Mouse (Mus musculus) stomach, embryonic 14.5 days (tissue): ENCODE results near the gene Rxfp1. TPM values are rescaled to one million over a fixed set of nuclear protein-coding genes. Genes with fewer than 3 reads are reported as not detected.

Experiments used
- ATAC-seq: fragments of 200-750 bp; cut with Nextera tagmentation; 2 replicates; pipeline ENCODE4 v1.8.0; 2017; ENCODE audit warnings: low read depth, moderate TSS enrichment; ENCODE audit not compliant: insufficient number of reproducible peaks, insufficient read depth, low FRiP score
- H3K27ac ChIP-seq: fragments of 300-500 bp; sonication (generic); 2 replicates; pipeline ENCODE4 v1.5.1; 2014; ENCODE audit warnings: mild to moderate bottlenecking, low read length, moderate library complexity, mixed read lengths
- H3K27me3 ChIP-seq: fragments of 300-500 bp; sonication (generic); 2 replicates; pipeline ENCODE4 v1.6.1; 2014; ENCODE audit warnings: low read length, control low read depth, mixed read lengths; ENCODE audit not compliant: control insufficient read depth, insufficient read depth
- H3K36me3 ChIP-seq: fragments of 300-500 bp; sonication (generic); 2 replicates; pipeline ENCODE4 v1.6.1; 2014; ENCODE audit warnings: mild to moderate bottlenecking, control low read depth, low read length, moderate library complexity, mixed read lengths; ENCODE audit not compliant: control insufficient read depth, insufficient read depth
- H3K4me1 ChIP-seq: fragments of 300-500 bp; sonication (generic); 2 replicates; pipeline ENCODE4 v1.6.1; 2014; ENCODE audit warnings: low read length, control low read depth, mixed read lengths; ENCODE audit not compliant: control insufficient read depth, insufficient read depth
- H3K4me2 ChIP-seq: fragments of 300-500 bp; sonication (generic); replicated peaks from 2 replicates; pipeline ENCODE4 v1.6.1; 2014; ENCODE audit warnings: low read depth, low read length, control low read depth
- H3K4me3 ChIP-seq: fragments of 300-500 bp; sonication (generic); 2 replicates; pipeline ENCODE4 v1.5.1; 2014; ENCODE audit warnings: low read depth, low read length, control low read depth
- H3K9ac ChIP-seq: fragments of 300-500 bp; sonication (generic); replicated peaks from 2 replicates; pipeline ENCODE4 v1.6.1; 2014; ENCODE audit warnings: low read depth, mild to moderate bottlenecking, control low read depth, low read length, moderate library complexity, mixed read lengths
- H3K9me3 ChIP-seq: fragments of 300-500 bp; sonication (generic); 2 replicates; pipeline ENCODE4 v1.6.1; 2016; ENCODE audit warnings: low read depth, low read length, control low read depth; ENCODE audit not compliant: control insufficient read depth
- WGBS: fragments of 180-500 bp; shearing (Covaris S2); extraction: QIAGEN DNeasy Blood & Tissue Kit; methylation state at CpG from one replicate; pipeline ENCODE4 v1.1.7; 2014; 5-methylcytosine and 5-hydroxymethylcytosine counted together
- polyA plus RNA-seq: library from polyadenylated mRNA; unstranded; fragments of >200 nt; fragmentation: Nextera tagmentation; extraction: Ambion mirVana; gene quantifications from 2 replicates; pipeline ENCODE4 v1.2.1, GENCODE M21; 2014

Gene Rxfp1
- polyA plus RNA-seq = not detected in 2 replicates

DNA sequence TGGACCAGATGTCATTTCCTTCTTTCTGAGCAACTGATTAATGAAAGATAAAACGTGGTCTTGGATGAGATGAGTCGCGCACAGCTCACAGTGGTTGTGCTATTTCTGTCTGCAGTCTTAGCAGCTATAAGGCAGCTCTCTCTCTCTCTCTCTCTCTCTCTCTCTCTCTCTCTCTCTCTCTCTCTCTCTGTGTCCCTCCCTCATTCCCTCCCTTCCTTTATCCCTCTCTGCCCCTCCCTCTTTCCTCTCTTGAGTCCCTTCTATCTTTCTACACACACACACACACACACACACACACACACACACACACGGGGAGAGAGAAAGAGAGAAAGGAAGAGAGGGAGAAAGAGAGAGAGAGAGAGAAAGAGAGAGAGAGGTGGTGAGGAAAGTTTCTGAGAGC is at the start of gene Rxfp1:
Gene Rxfp1, minus strand, starts transcription at position 101 of the 400 bp plus-strand sequence.
- H3K4me3 ChIP-seq = no peak within 1 kb of the TSS
- no peaks in the 10 kb centered on the region for H3K4me1 ChIP-seq
- ATAC-seq = no peak
- H3K27me3 ChIP-seq = no peaks in the 10 kb centered on the region
- no peak within 1 kb of the TSS for H3K27ac ChIP-seq
- H3K9me3 ChIP-seq = no peaks in the 10 kb centered on the region
- no peaks in the 10 kb centered on the region for H3K36me3 ChIP-seq
- no peak within 1 kb of the TSS for H3K9ac ChIP-seq
- no peak within 1 kb of the TSS for H3K4me2 ChIP-seq
- 52% methylated on average over 4 of the region's 4 CpGs for WGBS

DNA sequence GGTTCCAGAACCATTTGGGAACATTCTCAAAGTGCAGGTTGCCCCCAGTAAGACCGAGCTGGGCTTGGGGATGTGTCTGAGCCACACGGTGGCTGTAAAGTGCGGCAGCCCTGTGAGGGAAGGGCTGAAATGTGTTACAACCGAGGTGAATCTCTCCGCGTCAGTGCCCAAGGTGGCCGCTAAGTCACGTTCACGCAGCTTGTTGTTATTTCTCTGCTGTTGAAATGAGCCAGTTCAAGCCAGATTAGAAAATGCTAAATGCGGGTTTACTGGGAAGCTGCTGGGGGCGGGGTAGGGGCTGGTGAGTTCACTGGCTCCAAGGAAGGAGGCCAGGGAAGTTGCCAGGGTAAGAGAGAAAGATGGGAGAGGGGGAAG is 46.7 kb upstream of the Rxfp1 start:
- no peak overlapping the region for H3K4me3 ChIP-seq
- no peaks in the 10 kb centered on the region for H3K27me3 ChIP-seq
- H3K27ac ChIP-seq = no peak overlapping the region
- H3K4me2 ChIP-seq = peak overlapping the region; percentile 20; the same call in 1 of the 2 replicates
- H3K4me1 ChIP-seq = peaks cover 3% of the 10 kb centered on the region; the same call in 1 of the 2 replicates
- WGBS = 7% methylated on average over 11 of the region's 11 CpGs
- H3K36me3 ChIP-seq = no peaks in the 10 kb centered on the region
- no peaks in the 10 kb centered on the region for H3K9me3 ChIP-seq
- no peak overlapping the region for H3K9ac ChIP-seq
- ATAC-seq = no peak

DNA sequence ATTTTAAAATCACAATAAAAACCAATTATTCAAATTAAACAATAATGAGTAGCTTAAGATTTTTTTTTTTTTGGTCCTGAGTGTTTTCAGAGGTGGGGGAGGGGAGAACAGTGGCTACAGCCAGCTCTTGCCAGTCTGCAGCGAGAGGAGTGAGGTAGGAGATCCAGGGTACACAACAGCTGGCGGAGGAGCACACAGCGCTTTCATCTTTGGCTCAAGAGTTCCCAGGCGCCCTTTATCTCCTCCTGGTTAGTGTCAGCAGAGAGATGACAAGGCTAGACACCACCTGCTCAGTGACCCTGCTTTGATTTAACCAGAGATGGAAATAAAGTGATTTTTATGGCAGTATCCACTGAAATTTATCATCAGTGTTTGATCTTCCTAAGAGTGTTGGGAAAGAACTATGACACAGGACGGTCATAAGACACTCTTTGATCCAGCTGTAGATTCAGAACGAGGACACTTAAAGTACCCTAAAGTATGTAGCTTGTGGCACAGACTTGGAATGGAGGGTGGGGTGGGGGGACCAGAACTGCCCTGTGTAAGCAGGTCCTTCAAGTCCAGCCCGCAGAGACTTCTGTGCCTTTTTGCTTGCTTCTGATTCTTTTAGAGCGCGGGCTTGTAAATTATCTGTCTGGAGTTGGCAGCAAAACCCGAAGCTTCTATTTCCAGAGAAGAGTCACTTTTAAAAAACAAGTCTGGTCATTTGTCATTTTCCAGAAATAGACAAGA is 46.1 kb upstream of the Rxfp1 start:
- H3K4me1 ChIP-seq = peaks cover 3% of the 10 kb centered on the region; the same call in 1 of the 2 replicates
- ATAC-seq = no peak

DNA sequence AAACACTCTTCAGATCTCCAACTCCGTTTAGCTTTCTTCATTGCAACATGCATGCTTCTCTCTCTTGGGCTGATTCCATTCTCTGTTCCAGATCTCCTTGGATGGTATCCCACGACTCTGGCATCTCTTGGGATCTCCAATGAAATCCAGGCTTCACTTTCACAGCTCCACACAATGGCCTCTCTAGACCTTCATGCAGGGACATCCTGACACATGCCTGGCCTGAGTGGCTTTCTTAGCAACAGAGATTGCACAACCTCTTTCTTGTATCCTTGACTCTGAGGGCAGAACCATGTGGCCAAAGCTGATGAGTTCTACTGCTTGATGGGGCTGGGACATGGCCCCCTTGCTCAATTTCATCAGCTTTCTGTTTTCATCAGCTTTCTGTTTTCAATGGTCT is 35.0 kb upstream of the Rxfp1 start:
- 81% methylated on average over 2 of the region's 2 CpGs for WGBS
- Histone ChIP-seq H3K9ac (no peak overlapping the region), H3K4me1 (no peaks in the 10 kb centered on the region), H3K4me3 (no peak overlapping the region), H3K4me2 (no peak overlapping the region), H3K27ac (no peak overlapping the region), H3K36me3 (no peaks in the 10 kb centered on the region), H3K9me3 (no peaks in the 10 kb centered on the region), H3K27me3 (no peaks in the 10 kb centered on the region)
- no peak for ATAC-seq

More for the DNA sequence above, 46.1 kb upstream of the Rxfp1 start:
- Histone ChIP-seq H3K27me3 (no peaks in the 10 kb centered on the region), H3K4me2 (0 out of 2 replicates have a peak overlapping the region, but pooled peaks have one; percentile 20), H3K4me3 (no peak overlapping the region), H3K9me3 (no peaks in the 10 kb centered on the region), H3K9ac (no peak overlapping the region), H3K36me3 (no peaks in the 10 kb centered on the region), H3K27ac (no peak overlapping the region)
- 24% methylated on average over 10 of the region's 10 CpGs for WGBS

DNA sequence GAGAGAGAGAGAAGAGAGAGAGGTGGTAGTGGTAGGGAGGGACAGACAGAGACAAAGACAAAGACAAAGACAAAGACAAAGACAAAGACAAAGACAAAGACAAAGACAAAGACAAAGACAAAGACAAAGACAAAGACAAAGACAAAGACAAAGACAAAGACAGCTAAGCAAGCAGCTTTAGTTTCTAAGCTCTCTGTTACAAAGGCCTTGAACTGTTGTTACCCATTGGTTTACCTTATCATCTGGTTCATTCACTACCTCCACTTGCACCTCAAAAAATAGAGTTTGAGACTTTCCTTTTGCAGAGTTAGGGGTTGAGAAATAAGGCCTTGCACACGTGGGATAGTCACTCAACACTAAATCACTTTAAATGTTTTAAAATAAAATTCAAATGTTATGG is 16.1 kb upstream of the Rxfp1 start:
- H3K4me2 ChIP-seq = no peak overlapping the region
- H3K4me3 ChIP-seq = no peak overlapping the region
- H3K36me3 ChIP-seq = no peaks in the 10 kb centered on the region
- H3K9ac ChIP-seq = no peak overlapping the region
- no peaks in the 10 kb centered on the region for H3K9me3 ChIP-seq
- 42% methylated on average over 1 of the region's 1 CpGs for WGBS
- no peak overlapping the region for H3K27ac ChIP-seq
- no peaks in the 10 kb centered on the region for H3K4me1 ChIP-seq
- H3K27me3 ChIP-seq = no peaks in the 10 kb centered on the region
- no peak for ATAC-seq

DNA sequence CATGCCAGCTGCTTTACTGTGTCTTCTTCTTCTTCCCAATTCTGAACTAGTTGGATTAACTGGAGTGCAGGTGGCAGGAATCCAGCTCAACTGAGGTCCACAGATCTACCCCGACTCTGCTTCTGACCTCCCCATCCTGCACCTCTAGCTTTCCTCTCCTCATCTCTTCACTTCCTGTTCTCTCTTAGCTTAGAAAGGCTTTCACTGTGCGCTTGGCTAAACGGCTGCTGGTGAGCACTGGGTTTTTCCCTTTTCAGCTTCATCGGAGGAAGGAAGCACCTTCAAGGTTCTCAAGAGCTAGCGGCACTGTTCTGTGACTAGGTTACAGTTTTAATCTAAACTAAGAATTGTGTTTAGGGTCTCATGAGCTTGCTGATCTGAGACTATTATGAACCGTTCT is 8.9 kb upstream of the Rxfp1 start:
- Histone ChIP-seq H3K9me3 (no peaks in the 10 kb centered on the region), H3K4me2 (no peak overlapping the region), H3K27ac (no peak overlapping the region), H3K4me1 (no peaks in the 10 kb centered on the region), H3K27me3 (no peaks in the 10 kb centered on the region), H3K4me3 (no peak overlapping the region), H3K9ac (no peak overlapping the region), H3K36me3 (no peaks in the 10 kb centered on the region)
- 87% methylated on average over 6 of the region's 6 CpGs for WGBS
- no peak for ATAC-seq

DNA sequence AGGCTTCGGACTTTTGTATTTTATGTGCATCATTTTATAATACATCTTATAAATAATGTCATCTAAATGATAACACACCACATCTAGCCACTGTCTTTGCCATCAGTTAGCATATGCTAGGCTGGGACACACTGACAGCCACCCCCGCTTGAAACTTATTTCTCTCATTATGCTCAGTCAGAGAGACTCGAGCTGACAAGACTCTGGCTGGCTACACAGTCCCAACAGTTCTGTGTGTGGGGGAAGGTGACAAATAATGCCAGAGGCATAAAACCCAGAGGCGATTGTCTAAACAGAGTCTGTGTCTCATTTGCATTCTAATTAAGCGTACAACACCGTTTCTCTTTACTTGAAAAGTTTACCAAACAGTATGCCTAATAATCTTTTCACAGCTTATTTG is 7.4 kb upstream of the Rxfp1 start:
- Histone ChIP-seq H3K36me3 (no peaks in the 10 kb centered on the region), H3K9me3 (no peaks in the 10 kb centered on the region), H3K27ac (no peak overlapping the region), H3K9ac (no peak overlapping the region), H3K27me3 (no peaks in the 10 kb centered on the region), H3K4me1 (no peaks in the 10 kb centered on the region), H3K4me2 (no peak overlapping the region), H3K4me3 (no peak overlapping the region)
- 78% methylated on average over 6 of the region's 6 CpGs for WGBS
- ATAC-seq = no peak

DNA sequence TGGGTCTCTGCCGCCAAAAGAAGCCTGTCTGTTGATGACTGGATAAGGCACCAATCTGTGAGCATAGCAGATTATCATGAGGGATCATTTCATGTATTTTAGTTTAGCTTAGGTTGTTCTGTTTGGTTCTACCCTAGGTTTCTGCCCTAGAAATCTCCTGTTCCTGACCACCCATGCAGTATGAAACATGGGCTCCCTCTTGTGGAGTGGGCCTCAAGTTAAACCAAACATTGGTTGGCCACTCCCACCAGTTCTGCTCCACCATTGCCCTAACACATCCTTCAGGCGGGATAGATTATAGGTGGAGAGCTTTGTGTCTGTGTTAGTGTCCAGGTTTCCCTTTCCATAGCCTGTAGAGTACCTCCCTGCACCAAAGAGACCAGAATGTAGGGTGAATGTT is 6.7 kb upstream of the Rxfp1 start:
- Histone ChIP-seq H3K9me3 (no peaks in the 10 kb centered on the region), H3K4me3 (no peak overlapping the region), H3K36me3 (no peaks in the 10 kb centered on the region), H3K9ac (no peak overlapping the region), H3K4me2 (no peak overlapping the region), H3K27me3 (no peaks in the 10 kb centered on the region), H3K4me1 (no peaks in the 10 kb centered on the region), H3K27ac (no peak overlapping the region)
- ATAC-seq = no peak
- 88% methylated on average over 2 of the region's 2 CpGs for WGBS

DNA sequence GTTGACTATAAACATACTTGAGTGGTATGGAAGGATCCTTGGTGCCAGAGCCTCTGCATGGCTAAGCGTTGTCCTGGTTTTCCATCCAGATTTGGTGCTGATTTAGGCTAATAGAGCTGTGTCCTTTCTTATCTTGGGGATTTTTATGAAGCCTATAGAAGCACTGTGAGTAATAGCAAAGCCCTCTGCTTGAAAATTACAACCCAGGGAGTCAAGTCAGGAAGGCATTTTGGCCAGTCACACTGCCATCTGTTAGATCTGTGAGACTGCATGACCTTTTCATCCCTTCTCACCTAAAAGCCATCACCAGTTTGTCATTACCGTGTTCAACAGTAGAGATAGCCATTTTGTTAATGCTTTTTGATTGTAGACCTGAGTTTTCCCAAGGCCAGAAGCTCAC is 2.7 kb upstream of the Rxfp1 start:
- no peaks in the 10 kb centered on the region for H3K9me3 ChIP-seq
- no peak for ATAC-seq
- H3K4me1 ChIP-seq = no peaks in the 10 kb centered on the region
- no peak overlapping the region for H3K4me2 ChIP-seq
- no peaks in the 10 kb centered on the region for H3K36me3 ChIP-seq
- no peaks in the 10 kb centered on the region for H3K27me3 ChIP-seq
- H3K4me3 ChIP-seq = no peak overlapping the region
- no peak overlapping the region for H3K9ac ChIP-seq
- no peak overlapping the region for H3K27ac ChIP-seq
- WGBS = 77% methylated on average over 2 of the region's 2 CpGs
